Mouse (Mus musculus) gastrocnemius, adult 8-10 months (tissue): ENCODE measurements around the gene Cpsf7. TPM values are rescaled to one million over a fixed set of nuclear protein-coding genes. Genes with fewer than 3 reads are reported as not detected.

ENCODE experiments used
- total RNA-seq, 4 experiments: library from RNA; stranded (reverse); gene quantifications; 2 replicates each; pipeline ENCODE4 v1.2.4; 2022

The Cpsf7 gene
- total RNA-seq, 4 experiments from 2014 or later, result 14.9 to 17.1 (median 16.0) TPM

Other genes starting within 250 kb of the Cpsf7 start
- gene Dagla, start 220.4 kb upstream of the Cpsf7 start, total RNA-seq, result 10 to 100 TPM in 1 of 4 experiments, 1 to 10 TPM in 3; 7.9 to 10.7 (median 8.8) TPM
- gene Syt7, start 136.2 kb upstream of the Cpsf7 start, total RNA-seq, result 1 to 10 TPM; 1.7 to 3.9 (median 2.8) TPM
- under 1 TPM in 2 of 4 experiments, not detected in 2; 0.19 to 0.48 TPM for gene Lrrc10b, start 67.8 kb upstream of the Cpsf7 start, total RNA-seq
- under 1 TPM; 0.35 to 0.92 (median 0.46) TPM for gene Ppp1r32, start 42.3 kb upstream of the Cpsf7 start, total RNA-seq
- gene Sdhaf2, start 876 bp downstream of the Cpsf7 start, total RNA-seq, result 10 to 100 TPM; 47.2 to 53.6 (median 48.0) TPM
- gene Tmem216, start 31.0 kb downstream of the Cpsf7 start, total RNA-seq, result 1 to 10 TPM; 2.3 to 3.1 (median 2.7) TPM
- gene Cyb561a3, start 51.9 kb downstream of the Cpsf7 start, total RNA-seq, result 1 to 10 TPM; 7.6 to 8.3 (median 7.8) TPM
- gene Tmem138, start 52.1 kb downstream of the Cpsf7 start, total RNA-seq, result 1 to 10 TPM in 2 of 4 experiments, under 1 TPM in 2; 0.80 to 1.7 (median 1.1) TPM
- gene Ddb1, start 80.1 kb downstream of the Cpsf7 start, total RNA-seq, result 100 to 1,000 TPM; 116 to 144 (median 125) TPM
- 1 to 10 TPM; 3.5 to 4.5 (median 3.6) TPM for gene Tkfc, start 80.4 kb downstream of the Cpsf7 start, total RNA-seq
- not detected for gene Vwce, start 108.9 kb downstream of the Cpsf7 start, total RNA-seq
- not detected for gene Pga5, start 152.8 kb downstream of the Cpsf7 start, total RNA-seq
- gene Vps37c, start 163.5 kb downstream of the Cpsf7 start, total RNA-seq, result 10 to 100 TPM; 21.1 to 33.7 (median 28.3) TPM
- gene Cd5, start 213.7 kb downstream of the Cpsf7 start, total RNA-seq, result under 1 TPM in 1 of 4 experiments, not detected in 3; 0.27 TPM